Mouse (Mus musculus) CH12.LX (cell line): ENCODE measurements at regions not wholly inside any gene's neighbourhood (a gene's known extent, or its start where the extent isn't known, plus 50 kb on each side); places are given as distances from the start of the nearest gene placed in this dataset.

Experiments used
- DNase-seq: peaks from one replicate; pipeline ENCODE4 v3.0.0-alpha.2; 2013; ENCODE audit errors: extremely low read depth
- H3K27ac ChIP-seq: 2 replicates; pipeline ENCODE4 v1.5.1; 2012; ENCODE audit warnings: low read depth, mild to moderate bottlenecking, control low read depth, moderate library complexity; ENCODE audit not compliant: insufficient read depth
- H3K27me3 ChIP-seq: replicated peaks from 2 replicates; pipeline ENCODE3; 2012; ENCODE audit warnings: inconsistent platforms
- H3K36me3 ChIP-seq, 2 experiments: replicated peaks in 1 of 2; 2 replicates each; pipeline versions ENCODE3 to v1.6.1; 2012; ENCODE audit warnings: inconsistent platforms in 1 of 2, low read length in 1 of 2, mild to moderate bottlenecking in 1 of 2, mixed read lengths in 1 of 2, moderate library complexity in 1 of 2; ENCODE audit not compliant: control insufficient read depth in 1 of 2, insufficient read depth in 1 of 2
- H3K4me1 ChIP-seq, 2 experiments: 2 replicates each; pipeline ENCODE4 v1.6.1; 2012; ENCODE audit warnings: inconsistent platforms in 1 of 2, moderate library complexity in 1 of 2; ENCODE audit not compliant: insufficient read depth in 2 of 2, control insufficient read depth in 1 of 2
- H3K4me2 ChIP-seq: 2 replicates; pipeline ENCODE4 v1.6.1; 2012; ENCODE audit warnings: low read depth, mild to moderate bottlenecking, control low read depth; ENCODE audit not compliant: poor library complexity, insufficient read depth, severe bottlenecking
- H3K4me3 ChIP-seq, 3 experiments: fragments of 150-350 bp in 1 of 3; sonication (generic) in 1 of 3; replicated peaks in 1 of 3; 2 replicates each; pipeline versions ENCODE3 to v1.5.1; 2011 to 2012; ENCODE audit warnings: low read depth in 2 of 3, low read length in 2 of 3, mild to moderate bottlenecking in 2 of 3, moderate library complexity in 2 of 3, control low read depth in 1 of 3, improper control_type of control experiment in 1 of 3, inconsistent platforms in 1 of 3, mixed read lengths in 1 of 3; ENCODE audit not compliant: poor library complexity in 1 of 3
- H3K79me2 ChIP-seq: replicated peaks from 2 replicates; pipeline ENCODE4 v1.6.1; 2012; ENCODE audit warnings: mild to moderate bottlenecking, moderate library complexity; ENCODE audit not compliant: control insufficient read depth, poor library complexity, insufficient read depth, severe bottlenecking; ENCODE audit errors: extremely low read depth
- H3K9ac ChIP-seq: 2 replicates; pipeline ENCODE4 v1.6.1; 2012; ENCODE audit warnings: low read depth, mild to moderate bottlenecking, control low read depth, moderate library complexity; ENCODE audit not compliant: insufficient read depth
- H3K9me3 ChIP-seq: replicated peaks from 2 replicates; pipeline ENCODE3; 2012; ENCODE audit warnings: low read length, inconsistent platforms, mixed read lengths
- CHD2 ChIP-seq: IDR thresholded peaks from 2 replicates; pipeline ENCODE4 v1.6.1; 2011; ENCODE audit warnings: low read length, improper control_type of control experiment
- CTCF ChIP-seq, 2 experiments: IDR thresholded peaks in 1 of 2; conservative IDR thresholded peaks in 1 of 2; 2 replicates each; pipeline ENCODE4 v1.5.1; 2011 to 2012; ENCODE audit warnings: low read depth in 2 of 2, low read length in 2 of 2, improper control_type of control experiment in 1 of 2, inconsistent platforms in 1 of 2, mild to moderate bottlenecking in 1 of 2, moderate library complexity in 1 of 2
- E2F4 ChIP-seq: IDR thresholded peaks from 2 replicates; pipeline ENCODE4 v1.6.1; 2011; ENCODE audit warnings: low read depth, low read length, improper control_type of control experiment; ENCODE audit not compliant: insufficient replicate concordance
- ELF1 ChIP-seq: IDR thresholded peaks from 2 replicates; pipeline ENCODE4 v1.6.1; 2014; ENCODE audit warnings: low read depth, mild to moderate bottlenecking, inconsistent platforms, low read length, improper control_type of control experiment
- EP300 ChIP-seq: IDR thresholded peaks from 2 replicates; pipeline ENCODE4 v1.6.1; 2011; ENCODE audit warnings: low read length, improper control_type of control experiment
- HCFC1 ChIP-seq: IDR thresholded peaks from 2 replicates; pipeline ENCODE4 v1.6.1; 2012; ENCODE audit warnings: low read depth, mild to moderate bottlenecking, inconsistent platforms, low read length, improper control_type of control experiment
- IRF4 ChIP-seq: IDR thresholded peaks from 2 replicates; pipeline ENCODE4 v1.6.1; 2014; ENCODE audit warnings: low read depth, mild to moderate bottlenecking, inconsistent platforms, low read length, improper control_type of control experiment
- JUND ChIP-seq: conservative IDR thresholded peaks from 2 replicates; pipeline ENCODE4 v1.6.1; 2011; ENCODE audit warnings: low read depth, low read length, improper control_type of control experiment
- MYC ChIP-seq: IDR thresholded peaks from 2 replicates; pipeline ENCODE4 v1.6.1; 2011; ENCODE audit warnings: low read depth, mild to moderate bottlenecking, improper control_type of control experiment, low read length
- PAX5 ChIP-seq: IDR thresholded peaks from 2 replicates; pipeline ENCODE4 v1.6.1; 2012; ENCODE audit warnings: low read length, inconsistent platforms, mixed read lengths
- POLR2A ChIP-seq: IDR thresholded peaks from 2 replicates; pipeline ENCODE4 v1.6.1; 2011; ENCODE audit warnings: low read depth, mild to moderate bottlenecking, improper control_type of control experiment, low read length
- POLR2AphosphoS2 ChIP-seq: IDR thresholded peaks from 2 replicates; pipeline ENCODE4 v1.6.1; 2011; ENCODE audit warnings: low read depth, low read length, improper control_type of control experiment
- RCOR1 ChIP-seq: conservative IDR thresholded peaks from 2 replicates; pipeline ENCODE4 v1.6.1; 2012; ENCODE audit warnings: low read depth, mild to moderate bottlenecking, inconsistent platforms, low read length, improper control_type of control experiment
- SIN3A ChIP-seq: IDR thresholded peaks from 2 replicates; pipeline ENCODE4 v1.6.1; 2012; ENCODE audit warnings: low read length, improper control_type of control experiment, inconsistent platforms
- TBP ChIP-seq: conservative IDR thresholded peaks from 2 replicates; pipeline ENCODE4 v1.6.1; 2011; ENCODE audit warnings: low read depth, low read length, improper control_type of control experiment
- dilution Hi-C: fragments of 300-500 bp; cut with MboI; formaldehyde crosslinking; loops from 2 replicates; pipeline ENCODE4 v1.14.3; 2020; ENCODE audit warnings: low sequenced_read_pairs; ENCODE audit not compliant: extremely low pct_unique_long_range_greater_than_20kb, extremely low pct_ligation_motif_present
- in situ Hi-C: fragments of 300-500 bp; cut with MboI; formaldehyde crosslinking; loops from 3 replicates; pipeline ENCODE4 v1.14.3; 2019; ENCODE audit warnings: low sequenced_read_pairs, low pct_ligation_motif_present, low pct_unique_long_range_greater_than_20kb, mixed read lengths

DNA sequence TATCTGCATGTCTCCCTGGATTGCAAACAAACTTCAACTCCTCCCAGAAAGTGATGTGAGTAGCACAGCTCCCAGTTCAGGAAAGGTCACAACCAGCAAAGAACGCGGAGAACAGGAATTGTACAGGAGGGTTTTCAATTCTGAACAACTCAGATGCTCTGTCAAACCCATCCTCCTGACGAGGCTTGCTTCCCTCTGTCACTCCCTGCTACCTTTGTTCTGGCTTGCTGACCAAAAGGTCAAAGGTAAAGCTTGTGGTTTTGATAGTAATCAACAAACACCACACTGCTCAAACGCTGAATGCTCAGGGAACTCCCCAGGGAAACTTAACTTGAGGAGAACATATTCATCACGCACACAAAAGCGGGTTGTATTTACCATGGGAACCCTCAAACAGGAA is 102.4 kb downstream of the Gm10604 start:
- Histone ChIP-seq H3K4me3 (no peak overlapping the region), H3K27ac (no peak overlapping the region), H3K4me2 (no peak overlapping the region), H3K9ac (no peak overlapping the region), H3K36me3 (no peaks in the 10 kb centered on the region), H3K9me3 (no peaks in the 10 kb centered on the region), H3K79me2 (no peaks in the 10 kb centered on the region), H3K27me3 (no peaks in the 10 kb centered on the region), H3K4me1 (peaks cover 0 to 13% of the 10 kb centered on the region in 2 experiments; a peak in 2 of 4 replicates)
- in situ Hi-C loops, result no loop called here
- dilution Hi-C loops, result no loop called here
- no peak for DNase-seq
- TF ChIP-seq HCFC1, result no peak
- TF ChIP-seq CHD2, result no peak

DNA sequence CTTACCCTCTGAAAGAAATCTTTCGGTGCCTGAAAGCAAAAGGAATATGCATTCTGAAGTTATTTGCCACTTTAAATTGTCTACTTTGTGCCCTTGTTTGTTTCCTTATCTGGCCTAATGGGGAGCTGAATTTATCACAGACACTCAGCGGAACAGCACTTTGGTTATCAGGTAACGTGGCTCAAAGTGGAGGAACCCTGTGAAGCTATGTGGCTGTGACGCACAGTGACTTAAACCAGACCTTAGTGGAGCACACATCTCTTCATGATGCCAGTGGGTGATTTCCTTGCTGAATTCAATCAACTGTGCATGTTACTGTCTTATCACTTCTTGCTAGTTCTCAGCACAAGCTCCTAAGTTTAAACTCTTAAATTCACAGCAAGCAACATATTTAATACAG is 103.1 kb downstream of the Gm10604 start:
- Histone ChIP-seq H3K36me3 (no peaks in the 10 kb centered on the region), H3K79me2 (no peaks in the 10 kb centered on the region), H3K9me3 (no peaks in the 10 kb centered on the region), H3K9ac (no peak overlapping the region), H3K4me3 (no peak overlapping the region), H3K27ac (no peak overlapping the region), H3K4me1 (peaks cover 0 to 13% of the 10 kb centered on the region in 2 experiments; a peak in 2 of 4 replicates), H3K27me3 (no peaks in the 10 kb centered on the region), H3K4me2 (no peak overlapping the region)
- no peak for TF ChIP-seq JUND
- no peak for TF ChIP-seq CHD2
- no peak for TF ChIP-seq EP300
- TF ChIP-seq POLR2A, result no peak
- no peak for TF ChIP-seq SIN3A
- no peak for TF ChIP-seq POLR2AphosphoS2
- TF ChIP-seq RCOR1, result no peak
- no peak for TF ChIP-seq ELF1
- no peak for TF ChIP-seq CTCF (conservative IDR thresholded peaks at IDR 0.05 in 1 of 2, IDR thresholded peaks at IDR 0.05 in 1 of 2; ENCODE audit: low read depth in 2 of 2, low read length in 2 of 2)
- TF ChIP-seq TBP, result no peak
- TF ChIP-seq PAX5, result no peak
- no peak for TF ChIP-seq E2F4
- dilution Hi-C loops, result no loop called here
- no peak for DNase-seq
- in situ Hi-C loops, result no loop called here

DNA sequence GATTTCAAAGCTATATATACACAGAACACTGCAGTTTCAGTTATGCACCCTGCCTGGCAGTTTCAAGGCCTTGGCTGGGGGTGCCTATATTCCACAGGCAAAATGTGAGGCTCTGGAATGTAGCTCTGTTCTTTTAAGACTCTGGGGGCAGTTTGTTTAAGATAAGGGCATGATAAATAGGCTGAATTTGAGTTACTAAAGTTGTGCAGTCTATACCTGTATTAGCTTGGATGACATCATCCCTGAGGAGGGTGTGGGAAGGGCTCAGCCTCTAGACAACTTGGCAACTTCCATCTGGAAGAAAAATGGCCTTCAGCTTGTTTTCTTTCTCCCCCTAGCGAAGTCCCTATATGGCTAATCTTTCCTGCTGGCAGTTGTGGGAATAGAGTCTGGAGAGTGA is 105.1 kb downstream of the Gm10604 start:
- Histone ChIP-seq H3K9me3 (no peaks in the 10 kb centered on the region), H3K36me3 (no peaks in the 10 kb centered on the region), H3K79me2 (no peaks in the 10 kb centered on the region), H3K4me2 (no peak overlapping the region), H3K9ac (no peak overlapping the region), H3K27ac (no peak overlapping the region), H3K4me3 (no peak overlapping the region), H3K4me1 (peaks cover 0 to 13% of the 10 kb centered on the region in 2 experiments; a peak in 2 of 4 replicates), H3K27me3 (no peaks in the 10 kb centered on the region)
- dilution Hi-C loops (no loop called here), in situ Hi-C loops (no loop called here)
- no peak for DNase-seq
- TF ChIP-seq IRF4, result no peak
- TF ChIP-seq MYC, result no peak
